Mouse (Mus musculus) MEL (cell line): ENCODE data around the gene Crocc. TPM values are rescaled to one million over a fixed set of nuclear protein-coding genes. Genes with fewer than 3 reads are reported as not detected.

Experiments
- DNase-seq: peaks from one replicate; pipeline ENCODE4 v3.0.0; 2011; ENCODE audit warnings: low read depth, low spot score
- H3K27ac ChIP-seq: 2 replicates; pipeline ENCODE4 v1.5.1; 2012; ENCODE audit warnings: low read depth, mild to moderate bottlenecking, control low read depth, low read length, moderate library complexity; ENCODE audit not compliant: control insufficient read depth
- H3K27me3 ChIP-seq, 2 experiments: fragments of 150-350 bp in 1 of 2; sonication (generic) in 1 of 2; 2 replicates each; pipeline ENCODE4 v1.6.1; 2012; ENCODE audit warnings: low read length in 2 of 2, mild to moderate bottlenecking in 2 of 2, improper control_type of control experiment in 1 of 2, moderate library complexity in 1 of 2; ENCODE audit not compliant: insufficient read depth in 2 of 2, control insufficient read depth in 1 of 2
- H3K36me3 ChIP-seq, 2 experiments: 2 replicates each; pipeline ENCODE4 v1.6.1; 2012 to 2014; ENCODE audit warnings: low read length in 2 of 2, improper control_type of control experiment in 1 of 2, inconsistent platforms in 1 of 2, mild to moderate bottlenecking in 1 of 2; ENCODE audit not compliant: insufficient read depth in 2 of 2, control insufficient read depth in 1 of 2
- H3K4me1 ChIP-seq, 2 experiments: fragments of 150-350 bp in 1 of 2; sonication (generic) in 1 of 2; 2 replicates each; pipeline ENCODE4 v1.6.1; 2012; ENCODE audit warnings: low read length in 2 of 2, improper control_type of control experiment in 1 of 2, mild to moderate bottlenecking in 1 of 2; ENCODE audit not compliant: insufficient read depth in 2 of 2, control insufficient read depth in 1 of 2
- H3K4me3 ChIP-seq, 2 experiments: fragments of 150-350 bp in 1 of 2; sonication (generic) in 1 of 2; 2 replicates each; pipeline ENCODE4 v1.5.1; 2012; ENCODE audit warnings: low read depth in 2 of 2, low read length in 2 of 2, mild to moderate bottlenecking in 2 of 2, moderate library complexity in 2 of 2, control low read depth in 1 of 2, improper control_type of control experiment in 1 of 2; ENCODE audit not compliant: control insufficient read depth in 1 of 2, insufficient read depth in 1 of 2
- H3K79me2 ChIP-seq: 2 replicates; pipeline ENCODE4 v1.6.1; 2012; ENCODE audit warnings: mild to moderate bottlenecking, low read length, moderate library complexity; ENCODE audit not compliant: control insufficient read depth, poor library complexity, insufficient read depth
- H3K9ac ChIP-seq: 2 replicates; pipeline ENCODE4 v1.6.1; 2012; ENCODE audit warnings: low read depth, mild to moderate bottlenecking, control low read depth, low read length, moderate library complexity; ENCODE audit not compliant: control insufficient read depth, poor library complexity, severe bottlenecking
- H3K9me3 ChIP-seq: fragments of 150-350 bp; sonication (generic); replicated peaks from 2 replicates; pipeline ENCODE4 v1.6.1; 2012; ENCODE audit warnings: mild to moderate bottlenecking, low read length, improper control_type of control experiment, moderate library complexity; ENCODE audit not compliant: insufficient read depth
- CHD1 ChIP-seq: IDR thresholded peaks from 2 replicates; pipeline ENCODE4 v1.6.1; 2012; ENCODE audit warnings: low read depth, mild to moderate bottlenecking, inconsistent platforms, low read length, improper control_type of control experiment
- CHD2 ChIP-seq: IDR thresholded peaks from 2 replicates; pipeline ENCODE4 v1.6.1; 2011; ENCODE audit warnings: low read length, improper control_type of control experiment
- EP300 ChIP-seq, 2 experiments: IDR thresholded peaks; 2 replicates each; pipeline ENCODE4 v1.6.1; 2011; ENCODE audit warnings: improper control_type of control experiment in 2 of 2, low read length in 2 of 2, low read depth in 1 of 2, mild to moderate bottlenecking in 1 of 2
- GABPA ChIP-seq: IDR thresholded peaks from 2 replicates; pipeline ENCODE4 v1.6.1; 2012; ENCODE audit warnings: low read depth, mild to moderate bottlenecking, inconsistent platforms, low read length, improper control_type of control experiment, moderate library complexity
- GATA1 ChIP-seq: IDR thresholded peaks from 2 replicates; pipeline ENCODE4 v1.6.1; 2011; ENCODE audit warnings: low read depth, low read length, improper control_type of control experiment
- MAX ChIP-seq: IDR thresholded peaks from 2 replicates; pipeline ENCODE4 v1.6.1; 2011; ENCODE audit warnings: low read length, improper control_type of control experiment
- MAZ ChIP-seq: IDR thresholded peaks from 2 replicates; pipeline ENCODE4 v1.6.1; 2012; ENCODE audit warnings: low read depth, mild to moderate bottlenecking, inconsistent platforms, low read length, improper control_type of control experiment
- MXI1 ChIP-seq: IDR thresholded peaks from 2 replicates; pipeline ENCODE4 v1.6.1; 2011; ENCODE audit warnings: mild to moderate bottlenecking, low read depth, low read length, improper control_type of control experiment
- MYB ChIP-seq: IDR thresholded peaks from 2 replicates; pipeline ENCODE4 v1.6.1; 2011; ENCODE audit warnings: mild to moderate bottlenecking, low read depth, low read length, improper control_type of control experiment
- MYC ChIP-seq: IDR thresholded peaks from 2 replicates; pipeline ENCODE4 v1.6.1; 2011; ENCODE audit warnings: low read depth, mild to moderate bottlenecking, low read length, improper control_type of control experiment, moderate library complexity
- NELFE ChIP-seq: IDR thresholded peaks from 2 replicates; pipeline ENCODE4 v1.6.1; 2011; ENCODE audit warnings: low read depth, low read length, improper control_type of control experiment
- NRF1 ChIP-seq: IDR thresholded peaks from 2 replicates; pipeline ENCODE4 v1.6.1; 2014; ENCODE audit warnings: low read depth, mild to moderate bottlenecking, inconsistent platforms, low read length, improper control_type of control experiment, moderate library complexity; ENCODE audit not compliant: poor library complexity, insufficient read depth, severe bottlenecking
- POLR2AphosphoS2 ChIP-seq: IDR thresholded peaks from 2 replicates; pipeline ENCODE4 v1.6.1; 2011; ENCODE audit warnings: low read length, improper control_type of control experiment
- RAD21 ChIP-seq: IDR thresholded peaks from 2 replicates; pipeline ENCODE4 v1.6.1; 2011; ENCODE audit warnings: mild to moderate bottlenecking, low read depth, low read length, improper control_type of control experiment
- SMC3 ChIP-seq: IDR thresholded peaks from 2 replicates; pipeline ENCODE4 v1.6.1; 2011; ENCODE audit warnings: low read depth, low read length, improper control_type of control experiment
- TAL1 ChIP-seq: IDR thresholded peaks from 2 replicates; pipeline ENCODE4 v1.6.1; 2012; ENCODE audit warnings: mild to moderate bottlenecking, inconsistent platforms, low read length, moderate library complexity, mixed read lengths
- TBP ChIP-seq: IDR thresholded peaks from 2 replicates; pipeline ENCODE4 v1.8.0; 2011; ENCODE audit warnings: low read depth, low read length, improper control_type of control experiment
- USF1 ChIP-seq: IDR thresholded peaks from 2 replicates; pipeline ENCODE4 v1.6.1; 2014; ENCODE audit warnings: low read depth, mild to moderate bottlenecking, inconsistent platforms, low read length, improper control_type of control experiment, moderate library complexity
- USF2 ChIP-seq, 2 experiments: IDR thresholded peaks; 2 replicates each; pipeline ENCODE4 v1.6.1; 2011 to 2012; ENCODE audit warnings: improper control_type of control experiment in 2 of 2, low read length in 2 of 2, borderline replicate concordance in 1 of 2, inconsistent platforms in 1 of 2, low read depth in 1 of 2, mild to moderate bottlenecking in 1 of 2; ENCODE audit not compliant: insufficient read depth in 1 of 2
- ZC3H11A ChIP-seq: IDR thresholded peaks from 2 replicates; pipeline ENCODE4 v1.6.1; 2012; ENCODE audit warnings: low read depth, mild to moderate bottlenecking, inconsistent platforms, low read length, improper control_type of control experiment
- ZKSCAN1 ChIP-seq: IDR thresholded peaks from 2 replicates; pipeline ENCODE4 v1.6.1; 2012; ENCODE audit warnings: low read depth, mild to moderate bottlenecking, inconsistent platforms, low read length, improper control_type of control experiment, moderate library complexity
- ZMIZ1 ChIP-seq: IDR thresholded peaks from 2 replicates; pipeline ENCODE4 v1.6.1; 2012; ENCODE audit warnings: low read depth, mild to moderate bottlenecking, inconsistent platforms, low read length, improper control_type of control experiment, moderate library complexity
- ZNF384 ChIP-seq: IDR thresholded peaks from 2 replicates; pipeline ENCODE4 v1.6.1; 2012; ENCODE audit warnings: low read depth, mild to moderate bottlenecking, inconsistent platforms, low read length, improper control_type of control experiment
- polyA plus RNA-seq, 2 experiments: library from polyadenylated mRNA; stranded (reverse) in 1 of 2; unstranded in 1 of 2; fragments of >175 nt in 1 of 2; fragments of >200 nt in 1 of 2; gene quantifications; 2 replicates each; pipeline versions ENCODE4 v1.2.1 to v1.2.4; 2012; ENCODE audit warnings: low replicate concordance in 2 of 2, low read depth in 1 of 2; ENCODE audit not compliant: insufficient read length in 2 of 2, insufficient read depth in 1 of 2, missing spikeins in 1 of 2
- total RNA-seq: library from RNA; depleted of rRNA; stranded (reverse); fragments of 300-350 nt; gene quantifications from 2 replicates; pipeline ENCODE4 v1.2.3, GENCODE M21; 2012

Gene Crocc
- total and polyA plus RNA-seq, 3 experiments = 0.77 to 3.6 TPM; not detected in 1

DNA sequence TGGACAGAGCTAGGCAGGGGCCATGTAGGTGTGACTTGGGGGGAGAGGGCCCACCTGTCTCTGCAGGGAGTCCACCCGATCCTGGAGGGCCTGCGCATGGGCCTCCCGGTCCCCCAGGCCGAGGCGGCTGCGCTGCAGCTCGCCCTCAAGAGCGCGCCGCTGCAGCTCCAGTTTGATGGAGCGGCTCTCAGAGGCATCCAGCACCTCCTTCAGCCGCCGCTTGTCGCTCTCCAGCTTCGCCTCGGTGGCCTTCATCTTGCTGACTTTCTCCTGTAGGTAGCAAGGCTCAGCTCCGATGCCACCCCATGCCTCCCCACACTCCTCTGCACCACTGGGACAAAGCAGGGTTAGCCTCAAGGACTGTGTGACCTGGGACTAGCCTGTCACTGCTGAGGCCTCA, 40.1 kb downstream of the Crocc start:
- no peak for TF ChIP-seq MAX
- TF ChIP-seq NRF1 = no peak
- no peak for TF ChIP-seq MYC
- no peak for TF ChIP-seq CHD1
- no peak for TF ChIP-seq POLR2AphosphoS2
- TF ChIP-seq EP300 (IDR thresholded peaks at IDR 0.05; ENCODE audit: low read depth in 1 of 2, low read length in 2 of 2) = no peak
- TF ChIP-seq USF1 = no peak
- no peak for TF ChIP-seq TAL1
- TF ChIP-seq NELFE = no peak
- TF ChIP-seq GATA1 = no peak
- no peaks in the 10 kb centered on the region for H3K4me1 ChIP-seq
- no peak overlapping the region for H3K9ac ChIP-seq
- no peak overlapping the region for H3K4me3 ChIP-seq
- no peaks in the 10 kb centered on the region for H3K9me3 ChIP-seq
- H3K79me2 ChIP-seq = no peaks in the 10 kb centered on the region
- H3K27me3 ChIP-seq = no peaks in the 10 kb centered on the region
- no peak for DNase-seq
- no peaks in the 10 kb centered on the region for H3K36me3 ChIP-seq
- H3K27ac ChIP-seq = no peak overlapping the region

DNA sequence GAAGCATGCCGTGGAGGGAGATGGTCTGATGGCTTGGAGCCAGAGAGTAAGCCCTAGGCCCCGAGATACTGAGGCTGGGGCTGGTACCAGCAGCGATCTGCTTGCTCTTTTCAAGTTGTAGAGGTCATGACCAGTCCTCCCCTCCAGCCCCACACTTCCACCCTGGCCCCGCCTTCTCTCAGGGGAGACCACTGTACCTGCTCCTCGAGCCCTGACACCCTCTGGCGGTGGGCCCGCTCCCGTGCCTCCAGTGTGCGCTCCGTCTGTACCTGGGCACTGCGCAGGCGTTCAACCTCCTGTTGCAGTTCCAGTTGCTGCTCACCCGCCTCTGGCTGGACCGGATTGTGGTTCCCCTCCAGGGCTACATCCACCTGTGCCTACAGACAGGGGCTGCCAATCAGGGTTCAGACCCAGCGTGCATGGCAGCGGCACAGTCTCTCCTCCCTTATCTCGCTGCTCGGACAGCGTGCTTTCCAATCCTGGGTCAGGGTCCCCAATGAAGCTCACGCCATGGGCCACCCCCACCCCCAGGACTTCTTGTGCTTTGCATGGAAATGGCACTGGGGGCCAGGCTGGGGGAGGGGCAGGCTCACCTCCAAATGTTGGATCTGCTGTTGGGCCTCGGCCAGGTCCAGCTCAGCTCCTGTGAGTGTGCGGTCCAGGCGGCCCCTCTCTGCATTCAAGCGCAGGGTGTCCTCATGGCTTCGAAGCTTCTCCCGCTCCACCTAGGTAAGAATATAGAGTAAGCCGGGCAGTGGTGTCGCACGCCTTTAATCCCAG, 42.5 kb downstream of the Crocc start:
- Histone ChIP-seq H3K4me3 (no peak overlapping the region), H3K36me3 (no peaks in the 10 kb centered on the region)
- no peak for TF ChIP-seq MAX
- TF ChIP-seq TBP = no peak
- TF ChIP-seq MYB = no peak
- no peak for TF ChIP-seq GABPA
- no peak for TF ChIP-seq CHD2
- TF ChIP-seq SMC3 = no peak
- no peak for TF ChIP-seq ZC3H11A
- no peak for TF ChIP-seq POLR2AphosphoS2
- TF ChIP-seq MXI1 = no peak
- no peak for TF ChIP-seq MAZ
- TF ChIP-seq ZNF384 = no peak
- no peak for TF ChIP-seq NRF1
- no peak for TF ChIP-seq ZMIZ1
- TF ChIP-seq ZKSCAN1 = no peak
- TF ChIP-seq RAD21 = no peak
- TF ChIP-seq USF2 (IDR thresholded peaks at IDR 0.05; ENCODE audit: borderline replicate concordance in 1 of 2, insufficient read depth in 1 of 2, low read depth in 1 of 2, low read length in 2 of 2) = no peak
- TF ChIP-seq, all 39 proteins: peak for 0
- DNase-seq = no peak
- Histone ChIP-seq H3K27me3 (no peaks in the 10 kb centered on the region), H3K4me1 (no peaks in the 10 kb centered on the region), H3K27ac (no peak overlapping the region), H3K9ac (no peak overlapping the region), H3K9me3 (no peaks in the 10 kb centered on the region), H3K79me2 (no peaks in the 10 kb centered on the region)
